Mouse (Mus musculus): ENCODE measurements around the gene Paqr7. TPM values are rescaled to one million over a fixed set of nuclear protein-coding genes. Genes with fewer than 3 reads are reported as not detected.
"Not testable (repeated sequence)": the region's sequence is repeated elsewhere in the genome, so short reads cannot be mapped to it uniquely, and the experiment has no call there.

Paqr7 gene
- polyA plus RNA-seq, 1 experiment: 78.7 TPM

- peaks cover 8% of the 10 kb centered on the region; the same call in 1 of the 2 replicates for H3K4me1 ChIP-seq (ENCODE audit: control insufficient read depth, insufficient read depth, low read length)
- no peak overlapping the region for H3K4me3 ChIP-seq (ENCODE audit: insufficient read depth, low read length)
- peak overlapping the region; percentile 91 for H3K27ac ChIP-seq (ENCODE audit: insufficient read depth, low read length)
- TF ChIP-seq POLR2A (IDR thresholded peaks at IDR 0.05; ENCODE audit: extremely low read depth, insufficient read depth, low read length) (no peak), CTCF (IDR thresholded peaks at IDR 0.05; ENCODE audit: extremely low read depth, insufficient read depth, low read length) (no peak)
Observed at GRCm38 (mm10) chr4:134495546-134495923, 962 bp upstream of the Paqr7 start.

GRCm38 (mm10) chr4:134497223-134497622, 726 bp downstream of the Paqr7 start:
- peak overlapping the region; percentile 91 for H3K27ac ChIP-seq (ENCODE audit: insufficient read depth, low read length)
- H3K4me3 ChIP-seq (ENCODE audit: insufficient read depth, low read length): peak overlapping the region; percentile 48
- no peak for TF ChIP-seq CTCF (IDR thresholded peaks at IDR 0.05; ENCODE audit: extremely low read depth, insufficient read depth, low read length)
- TF ChIP-seq POLR2A (IDR thresholded peaks at IDR 0.05; ENCODE audit: extremely low read depth, insufficient read depth, low read length): no peak; the same call in 1 of the 2 replicates
- H3K4me1 ChIP-seq (ENCODE audit: control insufficient read depth, insufficient read depth, low read length): peaks cover 8% of the 10 kb centered on the region; the same call in 1 of the 2 replicates

- Histone ChIP-seq H3K27ac (ENCODE audit: insufficient read depth, low read length) (peak overlapping the region; percentile 91), H3K4me1 (ENCODE audit: control insufficient read depth, insufficient read depth, low read length) (peaks cover 8% of the 10 kb centered on the region; the same call in 1 of the 2 replicates)
- TF ChIP-seq POLR2A (IDR thresholded peaks at IDR 0.05; ENCODE audit: extremely low read depth, insufficient read depth, low read length) (no peak), CTCF (IDR thresholded peaks at IDR 0.05; ENCODE audit: extremely low read depth, insufficient read depth, low read length) (no peak)
Observed at GRCm38 (mm10) chr4:134497986-134498731, 1.7 kb downstream of the Paqr7 start.

GRCm38 (mm10) chr4:134498983-134499382, 2.5 kb downstream of the Paqr7 start:
- not testable (repeated sequence) for H3K27ac ChIP-seq (ENCODE audit: insufficient read depth, low read length); H3K4me3 ChIP-seq (ENCODE audit: insufficient read depth, low read length); H3K4me1 ChIP-seq (ENCODE audit: control insufficient read depth, insufficient read depth, low read length)

More at GRCm38 (mm10) chr4:134497986-134498731, 1.7 kb downstream of the Paqr7 start:
- peak overlapping the region; percentile 48 for H3K4me3 ChIP-seq (ENCODE audit: insufficient read depth, low read length)

- H3K4me3 ChIP-seq (ENCODE audit: insufficient read depth, low read length): no peak overlapping the region
- peaks cover 4% of the 10 kb centered on the region; the same call in 1 of the 2 replicates for H3K4me1 ChIP-seq (ENCODE audit: control insufficient read depth, insufficient read depth, low read length)
- no peak for TF ChIP-seq CTCF (IDR thresholded peaks at IDR 0.05; ENCODE audit: extremely low read depth, insufficient read depth, low read length)
- TF ChIP-seq POLR2A (IDR thresholded peaks at IDR 0.05; ENCODE audit: extremely low read depth, insufficient read depth, low read length): no peak
- H3K27ac ChIP-seq (ENCODE audit: insufficient read depth, low read length): no peak overlapping the region
Observed at GRCm38 (mm10) chr4:134501095-134501494, 4.6 kb downstream of the Paqr7 start.

- no peak overlapping the region for H3K27ac ChIP-seq (ENCODE audit: insufficient read depth, low read length)
- TF ChIP-seq CTCF (IDR thresholded peaks at IDR 0.05; ENCODE audit: extremely low read depth, insufficient read depth, low read length) (no peak), POLR2A (IDR thresholded peaks at IDR 0.05; ENCODE audit: extremely low read depth, insufficient read depth, low read length) (no peak)
- H3K4me1 ChIP-seq (ENCODE audit: control insufficient read depth, insufficient read depth, low read length): no peaks in the 10 kb centered on the region
- no peak overlapping the region for H3K4me3 ChIP-seq (ENCODE audit: insufficient read depth, low read length)
Observed at GRCm38 (mm10) chr4:134503686-134504357, 7.3 kb downstream of the Paqr7 start.

GRCm38 (mm10) chr4:134505303-134505789, 8.8 kb downstream of the Paqr7 start:
- H3K4me3 ChIP-seq (ENCODE audit: insufficient read depth, low read length): no peak overlapping the region
- TF ChIP-seq CTCF (IDR thresholded peaks at IDR 0.05; ENCODE audit: extremely low read depth, insufficient read depth, low read length) (no peak), POLR2A (IDR thresholded peaks at IDR 0.05; ENCODE audit: extremely low read depth, insufficient read depth, low read length) (no peak)
- no peaks in the 10 kb centered on the region for H3K4me1 ChIP-seq (ENCODE audit: control insufficient read depth, insufficient read depth, low read length)
- no peak overlapping the region for H3K27ac ChIP-seq (ENCODE audit: insufficient read depth, low read length)

- Histone ChIP-seq H3K4me1 (ENCODE audit: control insufficient read depth, insufficient read depth, low read length) (no peaks in the 10 kb centered on the region), H3K4me3 (ENCODE audit: insufficient read depth, low read length) (no peak overlapping the region), H3K27ac (ENCODE audit: insufficient read depth, low read length) (no peak overlapping the region)
- TF ChIP-seq CTCF (IDR thresholded peaks at IDR 0.05; ENCODE audit: extremely low read depth, insufficient read depth, low read length) (no peak), POLR2A (IDR thresholded peaks at IDR 0.05; ENCODE audit: extremely low read depth, insufficient read depth, low read length) (no peak)
Observed at GRCm38 (mm10) chr4:134505966-134506594, 9.6 kb downstream of the Paqr7 start.

- Histone ChIP-seq H3K27ac (ENCODE audit: insufficient read depth, low read length) (no peak overlapping the region), H3K4me3 (ENCODE audit: insufficient read depth, low read length) (no peak overlapping the region), H3K4me1 (ENCODE audit: control insufficient read depth, insufficient read depth, low read length) (no peaks in the 10 kb centered on the region)
- TF ChIP-seq CTCF (IDR thresholded peaks at IDR 0.05; ENCODE audit: extremely low read depth, insufficient read depth, low read length): no peak
- no peak for TF ChIP-seq POLR2A (IDR thresholded peaks at IDR 0.05; ENCODE audit: extremely low read depth, insufficient read depth, low read length)
Observed at GRCm38 (mm10) chr4:134506713-134507112, 10.2 kb downstream of the Paqr7 start.

Data from cortical plate, adult 2 months (tissue).